In genomic region chr9:77806842-77807668, GRCm38 (mm10) we compare ENCODE assay signal across 8 mouse cellular contexts. TPM values are rescaled to one million over a fixed set of nuclear protein-coding genes. Genes with fewer than 3 reads are reported as not detected.
DNase-seq lines count a peak whose midpoint lies in the region; ATAC-seq and TF ChIP-seq lines count a peak whose summit lies in the region.

No protein-coding gene starts in this region.

- H3K4me3 ChIP-seq in E14TG2a.4 (replicated peaks; ENCODE audit: low read length) = no peak overlapping the region
- H3K4me3 ChIP-seq in forebrain, embryonic 13.5 days = 0 out of 2 replicates have a peak overlapping the region, but pooled peaks have one; percentile 15
- peak overlapping the region; percentile 36 for H3K4me3 ChIP-seq in liver, postnatal 0 days (ENCODE audit: low read depth, low read length)
- H3K4me3 ChIP-seq in neural tube, embryonic 14.5 days (ENCODE audit: low read depth, low read length) = no peak overlapping the region

- H3K9me3 ChIP-seq in E14TG2a.4 (ENCODE audit: low read length) = no peaks in the 10 kb centered on the region
- no peaks in the 10 kb centered on the region for H3K9me3 ChIP-seq in forebrain, embryonic 13.5 days (replicated peaks)
- no peaks in the 10 kb centered on the region for H3K9me3 ChIP-seq in liver, postnatal 0 days (ENCODE audit: low read length)
- no peaks in the 10 kb centered on the region for H3K9me3 ChIP-seq in neural tube, embryonic 14.5 days (ENCODE audit: control insufficient read depth, low read length)

- H3K4me2 ChIP-seq in forebrain, embryonic 13.5 days = peak overlapping the region; percentile 51
- peak overlapping the region; percentile 78 for H3K4me2 ChIP-seq in liver, postnatal 0 days (ENCODE audit: low read depth, low read length)
- H3K4me2 ChIP-seq in neural tube, embryonic 14.5 days (ENCODE audit: low read depth, low read length) = peak overlapping the region; percentile 40

- no peaks in the 10 kb centered on the region for H3K27me3 ChIP-seq in E14TG2a.4 (ENCODE audit: insufficient read depth, low read length)
- no peaks in the 10 kb centered on the region for H3K27me3 ChIP-seq in forebrain, embryonic 13.5 days
- H3K27me3 ChIP-seq in liver, postnatal 0 days (ENCODE audit: insufficient read depth, low read length) = no peaks in the 10 kb centered on the region
- H3K27me3 ChIP-seq in neural tube, embryonic 14.5 days (ENCODE audit: control insufficient read depth, insufficient read depth, low read length) = no peaks in the 10 kb centered on the region

- no peaks in the 10 kb centered on the region for H3K4me1 ChIP-seq in E14TG2a.4 (replicated peaks; ENCODE audit: low read depth, low read length)
- H3K4me1 ChIP-seq in forebrain, embryonic 13.5 days = peaks cover 12% of the 10 kb centered on the region
- H3K4me1 ChIP-seq in liver, postnatal 0 days (ENCODE audit: insufficient read depth) = 0 out of 2 replicates have a peak, but pooled peaks cover 3% of the 10 kb centered on the region
- no peaks in the 10 kb centered on the region; the same call in 1 of the 2 replicates for H3K4me1 ChIP-seq in neural tube, embryonic 14.5 days (ENCODE audit: control insufficient read depth, insufficient read depth, low read length)

- intact Hi-C loops in heart, postnatal 10 days (cut with DNase I) = loop anchor here (1.0 kb wide), 3 partner anchors 103 to 218 kb away; no protein-coding TSS in a partner anchor

- peak; percentile 77 for DNase-seq in c-Kit-positive CD71-positive TER-119-positive erythroid progenitor cells, embryonic 14.5 days (ENCODE audit: low spot score)
- DNase-seq in heart, postnatal 10 days = peak; percentile 92 to 93
- peak; percentile 75 for DNase-seq in large intestine, adult 2 months (ENCODE audit: low read depth, low spot score)
- DNase-seq in liver, postnatal 0 days = peak; percentile 87
- DNase-seq in testis, postnatal 10 days (ENCODE audit: low spot score) = peak; percentile 91

- 13% methylated on average over 12 of the region's 12 CpGs for WGBS in forebrain, embryonic 13.5 days
- WGBS in large intestine, adult 2 months = 9% methylated on average over 12 of the region's 12 CpGs
- 18% methylated on average over 12 of the region's 12 CpGs for WGBS in liver, postnatal 0 days (ENCODE audit: insufficient replicate concordance)
- WGBS in neural tube, embryonic 14.5 days = 16% methylated on average over 12 of the region's 12 CpGs

- H3K9ac ChIP-seq in forebrain, embryonic 13.5 days = peak overlapping the region; percentile 47; the same call in 1 of the 2 replicates
- peak overlapping the region; percentile 63; the same call in 1 of the 2 replicates for H3K9ac ChIP-seq in liver, postnatal 0 days (replicated peaks)
- H3K9ac ChIP-seq in neural tube, embryonic 14.5 days (replicated peaks; ENCODE audit: low read depth, low read length) = no peak overlapping the region

- TF ChIP-seq CTCF in E14TG2a.4 (conservative IDR thresholded peaks at IDR 0.05; ENCODE audit: low read length) = peak; percentile 82
- TF ChIP-seq CTCF in liver, postnatal 0 days (IDR thresholded peaks at IDR 0.05; ENCODE audit: low read depth) = peak; percentile 95

- 0 out of 2 replicates have a peak overlapping the region, but pooled peaks have one; percentile 17 for H3K27ac ChIP-seq in forebrain, embryonic 13.5 days
- 0 out of 2 replicates have a peak overlapping the region, but pooled peaks have one; percentile 22 for H3K27ac ChIP-seq in liver, postnatal 0 days (ENCODE audit: low read depth)
- H3K27ac ChIP-seq in neural tube, embryonic 14.5 days (ENCODE audit: low read depth, low read length) = no peak overlapping the region

- H3K36me3 ChIP-seq in E14TG2a.4 (ENCODE audit: insufficient read depth, low read length) = no peaks in the 10 kb centered on the region
- H3K36me3 ChIP-seq in forebrain, embryonic 13.5 days (ENCODE audit: poor library complexity, severe bottlenecking) = no peaks in the 10 kb centered on the region
- H3K36me3 ChIP-seq in liver, postnatal 0 days (replicated peaks; ENCODE audit: insufficient read depth, low read length) = no peaks in the 10 kb centered on the region
- H3K36me3 ChIP-seq in neural tube, embryonic 14.5 days (ENCODE audit: control insufficient read depth, insufficient read depth, low read length) = no peaks in the 10 kb centered on the region

- peak; percentile 95 for ATAC-seq in forebrain, embryonic 13.5 days
- ATAC-seq in liver, postnatal 0 days = peak; percentile 90
- peak; percentile 93 for ATAC-seq in neural tube, embryonic 14.5 days (ENCODE audit: low read depth)

- peak; percentile 59; the same call in 1 of the 2 replicates for TF ChIP-seq EP300 in liver, postnatal 0 days (IDR thresholded peaks at IDR 0.05; ENCODE audit: low read depth)

RNA-seq across cellular contexts. Expression of gene Gclc, which starts 52.7 kb away (rescaled TPM):
- polyA plus RNA-seq in forebrain, embryonic 13.5 days (2015; fragmentation: Nextera tagmentation; extraction: Ambion mirVana) = 17.2 and 17.5 TPM in 2 replicates
- total RNA-seq in heart, postnatal 10 days (2021) = 10 to 100 TPM; 12.9 to 13.5 TPM
- polyA plus RNA-seq in large intestine, adult 2 months (2012; rRNA removed) = 10.5 and 17.0 TPM in 2 replicates
- polyA plus RNA-seq in liver, postnatal 0 days (2015; fragmentation: Nextera tagmentation; extraction: Ambion mirVana) = 22.9 and 24.0 TPM in 2 replicates
- polyA plus RNA-seq in neural tube, embryonic 14.5 days (2014; fragmentation: Nextera tagmentation; extraction: Ambion mirVana) = 22.3 and 25.1 TPM in 2 replicates

Comparison
In these comparisons a context has a peak if more than half of its experiments do, and no peak if none do; other contexts are left out.
1. H3K4me3 ChIP-seq: peak in forebrain, embryonic 13.5 days (single experiment) and liver, postnatal 0 days (single experiment); none in E14TG2a.4 (single experiment) and neural tube, embryonic 14.5 days (single experiment).
2. Peak in every context shown above with its lines, with median percentiles within 50 percentile points of each other: DNase-seq, ATAC-seq and H3K4me2 ChIP-seq.